Mouse (Mus musculus) spleen, adult 2 months (tissue): ENCODE measurements around the gene Gm9913. TPM values are rescaled to one million over a fixed set of nuclear protein-coding genes. Genes with fewer than 3 reads are reported as not detected.

Source experiments
- DNase-seq, 2 experiments: peaks; one replicate each; pipeline versions ENCODE4 v3.0.0 to v3.0.0-alpha.2; 2012 to 2021; ENCODE audit warnings: low spot score in 2 of 2, low read depth in 1 of 2
- H3K27ac ChIP-seq: fragments of 200-500 bp; 2 replicates; pipeline ENCODE4 v1.5.1; 2012; ENCODE audit warnings: low read length, inconsistent platforms; ENCODE audit not compliant: insufficient read depth
- H3K27me3 ChIP-seq: fragments of 200-500 bp; 2 replicates; pipeline ENCODE4 v1.6.1; 2012; ENCODE audit warnings: mild to moderate bottlenecking, moderate library complexity, low read length, inconsistent platforms; ENCODE audit not compliant: control insufficient read depth, insufficient read depth
- H3K36me3 ChIP-seq: fragments of 200-500 bp; 2 replicates; pipeline ENCODE4 v1.6.1; 2012; ENCODE audit warnings: mild to moderate bottlenecking, low read length, inconsistent platforms; ENCODE audit not compliant: control insufficient read depth, insufficient read depth
- H3K4me1 ChIP-seq: fragments of 200-500 bp; 2 replicates; pipeline ENCODE4 v1.6.1; 2011; ENCODE audit warnings: inconsistent platforms; ENCODE audit not compliant: control insufficient read depth, insufficient read depth, insufficient read length
- H3K4me3 ChIP-seq: fragments of 200-500 bp; 2 replicates; pipeline ENCODE4 v1.5.1; 2011; ENCODE audit warnings: mild to moderate bottlenecking, inconsistent platforms; ENCODE audit not compliant: insufficient read depth, insufficient read length; ENCODE audit errors: extremely low read depth
- CTCF ChIP-seq: fragments of 200-500 bp; IDR thresholded peaks from 2 replicates; pipeline ENCODE4 v1.5.1; 2011; ENCODE audit warnings: mild to moderate bottlenecking, inconsistent platforms; ENCODE audit not compliant: insufficient read depth, insufficient read length, insufficient replicate concordance; ENCODE audit errors: extremely low read depth
- POLR2A ChIP-seq: fragments of 200-500 bp; IDR thresholded peaks from 2 replicates; pipeline ENCODE4 v1.6.1; 2011; ENCODE audit warnings: low read depth, low read length, inconsistent platforms
- WGBS: fragments of 180-500 bp; shearing (Covaris S2); methylation state at CpG from one replicate; pipeline ENCODE4 v1.1.7; 2018; 5-methylcytosine and 5-hydroxymethylcytosine counted together
- polyA plus RNA-seq: library from polyadenylated mRNA; depleted of rRNA; stranded (reverse); fragments of >200 nt; gene quantifications from 2 replicates; pipeline ENCODE4 v1.2.3, GENCODE M21; 2012; rRNA removed

The Gm9913 gene
- polyA plus RNA-seq, 1 experiment, result 0.04 TPM

GRCm38 (mm10) chr2:125544986-125545385 is 40.1 kb downstream of the Gm9913 start:
- Histone ChIP-seq H3K27me3 (no peaks in the 10 kb centered on the region), H3K27ac (no peak overlapping the region), H3K4me1 (no peaks in the 10 kb centered on the region), H3K4me3 (no peak overlapping the region), H3K36me3 (no peaks in the 10 kb centered on the region)
- 79% methylated on average over 3 of the region's 3 CpGs for WGBS
- DNase-seq, result no peak
- TF ChIP-seq POLR2A, result no peak
- no peak for TF ChIP-seq CTCF

DNA sequence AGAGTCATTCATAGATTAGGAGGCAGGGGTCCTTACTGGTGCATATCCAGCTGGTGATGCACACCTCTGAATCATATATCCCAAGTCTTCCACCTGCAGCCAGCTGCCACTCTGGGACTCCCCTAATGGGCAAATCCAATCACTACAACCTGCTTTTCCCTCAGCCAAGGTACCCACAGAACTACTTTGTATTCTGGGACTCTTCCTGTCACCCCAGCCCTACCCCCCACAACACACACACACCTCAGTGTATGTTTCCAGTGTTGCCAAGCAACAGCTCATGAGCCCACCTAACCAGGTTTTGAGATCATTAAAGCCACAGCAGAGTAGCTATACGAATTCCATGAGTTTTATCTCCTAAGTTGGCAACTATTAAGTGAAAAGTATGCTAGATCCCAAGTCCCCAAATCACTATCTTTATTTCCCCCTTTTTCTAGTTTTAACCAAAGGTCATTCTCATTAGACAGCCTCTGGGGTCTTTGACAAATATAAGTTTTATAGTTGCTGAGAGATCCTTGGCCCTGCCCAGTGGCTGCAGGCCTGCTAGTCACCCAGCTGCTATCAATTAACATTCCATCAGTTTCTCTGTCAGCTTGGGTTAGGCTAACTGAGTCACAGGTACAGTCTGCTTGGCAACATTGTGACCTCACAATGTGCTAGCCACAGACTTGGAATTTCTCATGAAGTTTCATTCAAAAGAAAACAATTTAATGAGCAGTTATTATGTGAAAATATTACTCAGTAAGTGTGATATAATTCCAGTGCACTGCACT is 44.1 kb downstream of the Gm9913 start:
- H3K4me1 ChIP-seq, result no peaks in the 10 kb centered on the region
- no peak overlapping the region for H3K4me3 ChIP-seq
- no peak overlapping the region for H3K27ac ChIP-seq
- TF ChIP-seq POLR2A (no peak), CTCF (no peak)
- no peaks in the 10 kb centered on the region for H3K36me3 ChIP-seq
- WGBS, result 82% methylated on average over 1 of the region's 1 CpGs
- DNase-seq, result no peak
- no peaks in the 10 kb centered on the region for H3K27me3 ChIP-seq

DNA sequence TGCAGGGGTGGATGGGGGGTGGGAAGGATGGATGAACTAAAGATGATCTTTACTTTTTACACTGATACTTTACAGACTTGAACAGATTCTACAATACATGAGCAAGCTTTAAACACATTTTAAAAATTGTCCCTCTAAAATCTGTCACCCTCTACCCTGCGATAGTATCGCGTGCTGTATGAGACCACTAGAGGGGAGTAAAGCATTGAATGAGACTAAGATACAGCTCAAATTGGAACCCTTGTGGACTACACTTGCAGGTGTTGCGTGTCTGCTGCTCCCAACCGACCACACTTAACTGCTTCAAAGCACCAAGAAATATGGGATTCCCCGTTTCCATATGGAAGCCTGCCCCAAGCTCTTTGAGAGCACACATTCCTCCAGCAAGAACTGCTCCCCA is 50.9 kb downstream of the Gm9913 start:
- DNase-seq, result no peak
- no peak overlapping the region for H3K27ac ChIP-seq
- TF ChIP-seq POLR2A (no peak), CTCF (no peak)

More for the DNA sequence above, 50.9 kb downstream of the Gm9913 start:
- no peaks in the 10 kb centered on the region for H3K4me1 ChIP-seq
- H3K27me3 ChIP-seq, result no peaks in the 10 kb centered on the region
- WGBS, result 83% methylated on average over 6 of the region's 6 CpGs
- no peaks in the 10 kb centered on the region for H3K36me3 ChIP-seq
- no peak overlapping the region for H3K4me3 ChIP-seq

Other genes starting within 250 kb of the Gm9913 start
- 3.1 and 3.5 TPM in 2 replicates for gene Fbn1, start 2.9 kb downstream of the Gm9913 start, polyA plus RNA-seq
- 1.8 and 2.0 TPM in 2 replicates for gene Cep152, start 120.0 kb downstream of the Gm9913 start, polyA plus RNA-seq
- 12.7 and 15.3 TPM in 2 replicates for gene Eid1, start 168.0 kb downstream of the Gm9913 start, polyA plus RNA-seq
- 0.12 and 0.23 TPM in 2 replicates for gene Shc4, start 219.1 kb downstream of the Gm9913 start, polyA plus RNA-seq